Mouse (Mus musculus) liver, embryonic 12.5 days (tissue): ENCODE data around the gene Vgll4. TPM values are rescaled to one million over a fixed set of nuclear protein-coding genes. Genes with fewer than 3 reads are reported as not detected.

Experiments
- ATAC-seq: fragments of 200-750 bp; cut with Nextera tagmentation; 2 replicates; pipeline ENCODE4 v1.8.0; 2017; ENCODE audit warnings: moderate number of reproducible peaks, mild to moderate bottlenecking, moderate library complexity
- H3K27ac ChIP-seq: fragments of 300-500 bp; sonication (generic); 2 replicates; pipeline ENCODE4 v1.5.1; 2016; ENCODE audit warnings: mild to moderate bottlenecking
- H3K27me3 ChIP-seq: fragments of 300-500 bp; sonication (generic); replicated peaks from 2 replicates; pipeline ENCODE4 v1.6.1; 2016; ENCODE audit warnings: mild to moderate bottlenecking, moderate library complexity
- H3K36me3 ChIP-seq: fragments of 300-500 bp; sonication (generic); 2 replicates; pipeline ENCODE4 v1.6.1; 2016; ENCODE audit warnings: mild to moderate bottlenecking, moderate library complexity
- H3K4me1 ChIP-seq: fragments of 300-500 bp; sonication (generic); 2 replicates; pipeline ENCODE4 v1.6.1; 2016
- H3K4me2 ChIP-seq: fragments of 300-500 bp; sonication (generic); 2 replicates; pipeline ENCODE4 v1.6.1; 2016; ENCODE audit warnings: mild to moderate bottlenecking, moderate library complexity
- H3K4me3 ChIP-seq: fragments of 300-500 bp; sonication (generic); 2 replicates; pipeline ENCODE4 v1.5.1; 2016; ENCODE audit warnings: mild to moderate bottlenecking, moderate library complexity
- H3K9ac ChIP-seq: fragments of 300-500 bp; sonication (generic); 2 replicates; pipeline ENCODE4 v1.6.1; 2016; ENCODE audit warnings: mild to moderate bottlenecking, moderate library complexity
- H3K9me3 ChIP-seq: fragments of 300-500 bp; sonication (generic); replicated peaks from 2 replicates; pipeline ENCODE4 v1.6.1; 2016; ENCODE audit warnings: mild to moderate bottlenecking, moderate library complexity
- WGBS: fragments of 180-500 bp; shearing (Covaris S2); methylation state at CpG from one replicate; pipeline ENCODE4 v1.1.7; 2016; ENCODE audit not compliant: insufficient replicate concordance; 5-methylcytosine and 5-hydroxymethylcytosine counted together
- polyA plus RNA-seq: library from polyadenylated mRNA; unstranded; fragments of >200 nt; fragmentation: Nextera tagmentation; extraction: Ambion mirVana; gene quantifications from 2 replicates; pipeline ENCODE4 v1.2.1, GENCODE M21; 2016

Vgll4 gene
- polyA plus RNA-seq, 1 experiment from 2014 or later: 19.3 TPM

- no peak for ATAC-seq
- Histone ChIP-seq H3K36me3 (no peaks in the 10 kb centered on the region), H3K27me3 (no peaks in the 10 kb centered on the region), H3K9ac (no peak overlapping the region), H3K4me1 (peaks cover 76% of the 10 kb centered on the region), H3K4me2 (no peak overlapping the region), H3K27ac (no peak overlapping the region), H3K4me3 (no peak overlapping the region), H3K9me3 (no peaks in the 10 kb centered on the region)
- 79% methylated on average over 3 of the region's 3 CpGs for WGBS
Observed at GRCm38 (mm10) chr6:114911540-114911939, 58.3 kb downstream of the Vgll4 start.

GRCm38 (mm10) chr6:114909801-114910200 is 60.0 kb downstream of the Vgll4 start:
- Histone ChIP-seq H3K27me3 (no peaks in the 10 kb centered on the region), H3K36me3 (no peaks in the 10 kb centered on the region), H3K27ac (no peak overlapping the region), H3K4me1 (peaks cover 76% of the 10 kb centered on the region), H3K4me3 (no peak overlapping the region), H3K9me3 (no peaks in the 10 kb centered on the region), H3K9ac (no peak overlapping the region), H3K4me2 (no peak overlapping the region)
- 81% methylated on average over 7 of the region's 7 CpGs for WGBS
- no peak for ATAC-seq

DNA sequence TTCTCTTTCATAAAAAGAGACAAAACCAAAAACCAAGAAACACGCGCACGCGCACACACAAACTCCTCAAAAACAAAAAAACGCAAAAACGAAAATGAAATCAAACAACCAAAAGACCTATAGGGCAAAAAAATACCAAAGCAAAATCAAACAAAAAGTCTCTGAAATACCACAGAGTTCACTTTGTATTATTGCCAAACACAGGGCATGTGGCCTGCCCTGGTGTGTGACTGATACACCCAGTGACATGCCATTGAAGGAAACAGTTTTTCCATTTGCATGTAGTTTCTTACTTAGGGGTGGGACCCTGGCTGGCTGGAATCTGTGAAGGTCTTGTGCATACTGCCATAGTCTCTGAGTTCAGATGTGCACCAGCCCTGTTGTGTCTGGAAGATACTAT is 62.3 kb downstream of the Vgll4 start:
- Histone ChIP-seq H3K27me3 (no peaks in the 10 kb centered on the region), H3K27ac (no peak overlapping the region), H3K9ac (no peak overlapping the region), H3K4me3 (no peak overlapping the region), H3K9me3 (no peaks in the 10 kb centered on the region), H3K4me1 (peaks cover 77% of the 10 kb centered on the region), H3K36me3 (no peaks in the 10 kb centered on the region), H3K4me2 (no peak overlapping the region)
- ATAC-seq: no peak
- 84% methylated on average over 6 of the region's 6 CpGs for WGBS

DNA sequence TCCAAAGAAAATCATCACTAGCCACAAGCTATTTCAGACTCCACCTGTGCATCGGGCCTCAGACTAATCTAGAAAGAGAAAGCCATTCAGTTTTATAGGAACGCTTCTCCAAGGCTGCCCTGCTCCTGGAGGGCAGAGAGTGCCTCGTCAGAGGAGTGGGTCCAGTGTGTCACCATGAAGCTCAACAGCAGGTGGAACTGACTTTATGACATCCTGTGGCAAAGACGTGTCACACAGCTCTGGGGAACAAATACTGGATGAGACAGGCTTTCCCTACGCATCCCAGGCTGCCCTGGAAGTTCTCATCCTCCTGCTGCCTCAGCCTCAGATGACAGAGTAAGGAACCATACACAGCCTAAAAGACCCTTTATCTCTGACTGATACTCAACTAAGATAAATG is 63.6 kb downstream of the Vgll4 start:
- H3K36me3 ChIP-seq: no peaks in the 10 kb centered on the region
- H3K9me3 ChIP-seq: no peaks in the 10 kb centered on the region
- peaks cover 81% of the 10 kb centered on the region for H3K4me1 ChIP-seq
- H3K4me3 ChIP-seq: no peak overlapping the region
- ATAC-seq: no peak
- peak overlapping the region; percentile 28; the same call in 1 of the 2 replicates for H3K27ac ChIP-seq
- H3K4me2 ChIP-seq: no peak overlapping the region
- no peak overlapping the region for H3K9ac ChIP-seq
- 61% methylated on average over 5 of the region's 5 CpGs for WGBS
- H3K27me3 ChIP-seq: no peaks in the 10 kb centered on the region

DNA sequence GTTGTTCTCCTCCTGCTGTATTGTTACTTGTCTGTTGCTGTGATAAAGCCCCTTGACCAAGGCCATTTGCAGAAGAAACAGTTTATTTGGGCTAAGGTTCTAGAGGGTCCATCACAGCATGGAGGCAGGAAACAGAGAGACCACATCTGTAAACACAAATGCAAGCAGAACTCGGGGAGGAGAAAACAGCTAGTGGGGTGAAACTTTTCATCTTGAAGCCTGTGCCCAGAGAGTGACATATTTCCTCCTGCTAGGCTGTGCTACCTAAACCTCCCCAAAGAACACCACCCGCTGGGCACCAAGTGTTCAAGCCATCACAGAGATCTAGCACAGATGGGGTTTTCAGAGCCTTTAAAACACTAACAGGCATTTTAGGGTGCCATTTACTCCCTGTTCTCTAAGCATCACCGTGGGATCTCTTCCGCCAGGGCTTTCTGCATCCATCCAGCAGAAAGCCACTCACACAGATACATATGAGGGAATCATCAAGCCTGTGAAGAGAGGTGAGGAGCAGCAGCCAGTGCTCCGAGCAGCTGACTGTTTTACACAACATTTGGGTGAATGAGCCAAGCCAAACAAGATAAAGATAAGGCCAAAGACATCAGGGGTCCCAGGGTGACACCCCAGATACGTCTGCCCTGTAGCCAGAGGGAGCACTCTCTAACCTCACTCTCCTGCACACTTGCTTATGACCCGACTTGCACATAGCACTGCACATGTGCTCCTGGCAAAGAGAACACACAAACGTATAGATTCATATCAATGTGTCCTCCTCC is 64.4 kb downstream of the Vgll4 start:
- Histone ChIP-seq H3K4me2 (no peak overlapping the region), H3K36me3 (no peaks in the 10 kb centered on the region), H3K9me3 (no peaks in the 10 kb centered on the region), H3K4me1 (peaks cover 89% of the 10 kb centered on the region), H3K27me3 (no peaks in the 10 kb centered on the region), H3K4me3 (no peak overlapping the region), H3K9ac (no peak overlapping the region), H3K27ac (no peak overlapping the region)
- ATAC-seq: no peak
- 52% methylated on average over 8 of the region's 8 CpGs for WGBS

DNA sequence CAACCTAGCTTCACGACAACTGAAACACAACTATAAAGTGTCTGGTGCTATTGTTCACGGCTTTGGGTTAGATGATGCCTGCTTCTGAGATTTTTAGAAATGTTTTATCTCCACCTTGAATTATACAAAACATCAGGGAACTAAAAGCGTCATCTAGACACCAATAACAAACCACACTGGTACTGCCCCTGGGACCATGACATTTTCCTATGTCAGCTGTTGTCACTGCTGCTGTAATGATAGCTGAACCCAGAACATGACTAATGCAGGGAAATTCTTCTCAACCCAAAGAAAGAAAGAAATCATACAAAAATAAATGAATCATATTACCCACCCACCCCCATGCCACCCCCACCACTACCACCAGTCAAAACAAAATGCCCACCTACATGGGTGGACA is 65.0 kb downstream of the Vgll4 start:
- no peaks in the 10 kb centered on the region for H3K9me3 ChIP-seq

DNA sequence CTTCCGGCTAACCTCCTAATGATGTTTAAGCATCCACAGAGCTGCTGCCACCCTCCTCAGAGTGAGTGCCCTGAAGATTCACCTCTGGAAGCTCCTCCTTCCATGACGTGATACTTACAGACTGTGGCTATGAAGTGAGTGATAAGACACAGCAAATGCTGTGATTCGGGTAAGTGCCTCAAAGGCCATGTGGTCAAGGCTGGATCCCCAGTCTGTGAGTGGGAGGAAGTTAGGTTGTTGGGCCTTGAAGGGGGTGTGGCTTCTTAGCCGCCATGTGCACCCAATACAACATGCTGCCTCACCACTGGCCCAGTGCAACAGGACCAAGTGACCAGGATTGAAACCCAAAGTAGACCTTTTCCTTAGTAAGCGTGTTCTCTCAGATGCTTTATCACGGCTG is 65.6 kb downstream of the Vgll4 start:
- Histone ChIP-seq H3K4me3 (no peak overlapping the region), H3K36me3 (0 out of 2 replicates have a peak, but pooled peaks cover 4% of the 10 kb centered on the region), H3K4me2 (no peak overlapping the region), H3K4me1 (peaks cover 96% of the 10 kb centered on the region), H3K27ac (no peak overlapping the region), H3K9ac (no peak overlapping the region), H3K27me3 (no peaks in the 10 kb centered on the region), H3K9me3 (no peaks in the 10 kb centered on the region)
- 49% methylated on average over 6 of the region's 6 CpGs for WGBS
- ATAC-seq: no peak

More for the DNA sequence above, 65.0 kb downstream of the Vgll4 start:
- 0 out of 2 replicates have a peak, but pooled peaks cover 4% of the 10 kb centered on the region for H3K36me3 ChIP-seq
- peaks cover 92% of the 10 kb centered on the region for H3K4me1 ChIP-seq
- H3K27me3 ChIP-seq: no peaks in the 10 kb centered on the region
- no peak for ATAC-seq
- no peak overlapping the region for H3K4me3 ChIP-seq
- H3K9ac ChIP-seq: no peak overlapping the region
- 84% methylated on average over 3 of the region's 3 CpGs for WGBS
- no peak overlapping the region for H3K27ac ChIP-seq
- no peak overlapping the region for H3K4me2 ChIP-seq

- no peak overlapping the region for H3K4me3 ChIP-seq
- 22% methylated on average over 4 of the region's 4 CpGs for WGBS
- H3K36me3 ChIP-seq: peaks cover 8% of the 10 kb centered on the region; the same call in 1 of the 2 replicates
- H3K9me3 ChIP-seq: no peaks in the 10 kb centered on the region
- peak overlapping the region; percentile 72 for H3K4me2 ChIP-seq
- H3K9ac ChIP-seq: peak overlapping the region; percentile 66
- peak overlapping the region; percentile 94 for H3K27ac ChIP-seq
- peaks cover 90% of the 10 kb centered on the region for H3K4me1 ChIP-seq
- H3K27me3 ChIP-seq: no peaks in the 10 kb centered on the region
- peak; percentile 35; the same call in 1 of the 2 replicates for ATAC-seq
Observed at GRCm38 (mm10) chr6:114901921-114902320, 67.9 kb downstream of the Vgll4 start.

- Histone ChIP-seq H3K9ac (peak overlapping the region; percentile 66), H3K27me3 (no peaks in the 10 kb centered on the region), H3K4me1 (peaks cover 85% of the 10 kb centered on the region), H3K9me3 (no peaks in the 10 kb centered on the region), H3K4me2 (peak overlapping the region; percentile 72), H3K4me3 (peak overlapping the region; percentile 31), H3K27ac (peak overlapping the region; percentile 94), H3K36me3 (peaks cover 8% of the 10 kb centered on the region; the same call in 1 of the 2 replicates)
- peak; percentile 90 for ATAC-seq
- WGBS: 4% methylated on average over 12 of the region's 12 CpGs
Observed at GRCm38 (mm10) chr6:114901321-114901824, 68.4 kb downstream of the Vgll4 start.

- Histone ChIP-seq H3K27ac (peak overlapping the region; percentile 94), H3K36me3 (peaks cover 14% of the 10 kb centered on the region), H3K9me3 (no peaks in the 10 kb centered on the region), H3K4me3 (0 out of 2 replicates have a peak overlapping the region, but pooled peaks have one; percentile 5), H3K9ac (peak overlapping the region; percentile 4; the same call in 1 of the 2 replicates), H3K27me3 (no peaks in the 10 kb centered on the region), H3K4me1 (peaks cover 74% of the 10 kb centered on the region), H3K4me2 (peak overlapping the region; percentile 72)
- no peak for ATAC-seq
- 58% methylated on average over 10 of the region's 10 CpGs for WGBS
Observed at GRCm38 (mm10) chr6:114900194-114900593, 69.6 kb downstream of the Vgll4 start.

DNA sequence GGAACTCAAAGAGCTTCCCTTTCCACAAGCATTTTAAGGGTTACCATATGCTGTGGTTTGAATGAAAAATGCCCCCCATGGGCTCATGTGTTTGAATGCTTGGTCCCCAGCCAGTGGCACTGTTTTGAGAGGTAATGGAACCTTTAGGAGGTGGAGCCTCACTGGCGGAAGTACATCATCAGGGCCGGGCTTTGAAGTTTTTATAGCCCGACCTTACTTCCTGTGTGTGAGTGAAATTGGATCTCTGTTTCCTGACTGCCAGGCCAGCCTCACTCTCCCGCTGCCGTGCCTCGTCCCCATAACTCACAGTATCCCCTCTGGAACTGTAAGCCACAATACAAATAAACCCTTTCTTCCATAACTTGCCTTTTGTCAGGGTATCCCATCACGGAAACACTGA is 70.1 kb downstream of the Vgll4 start:
- Histone ChIP-seq H3K27ac (peak overlapping the region; percentile 94), H3K4me3 (no peak overlapping the region), H3K4me1 (peaks cover 74% of the 10 kb centered on the region), H3K27me3 (no peaks in the 10 kb centered on the region), H3K9me3 (no peaks in the 10 kb centered on the region), H3K4me2 (peak overlapping the region; percentile 72), H3K36me3 (peaks cover 16% of the 10 kb centered on the region), H3K9ac (0 out of 2 replicates have a peak overlapping the region, but pooled peaks have one; percentile 4)
- 42% methylated on average over 7 of the region's 7 CpGs for WGBS
- ATAC-seq: no peak

- Histone ChIP-seq H3K27ac (peak overlapping the region; percentile 94), H3K9me3 (no peaks in the 10 kb centered on the region), H3K4me1 (peaks cover 74% of the 10 kb centered on the region), H3K4me3 (no peak overlapping the region), H3K36me3 (peaks cover 16% of the 10 kb centered on the region), H3K27me3 (no peaks in the 10 kb centered on the region), H3K9ac (no peak overlapping the region), H3K4me2 (no peak overlapping the region)
- 62% methylated on average over 4 of the region's 4 CpGs for WGBS
- ATAC-seq: no peak
Observed at GRCm38 (mm10) chr6:114898949-114899348, 70.8 kb downstream of the Vgll4 start.
